Mouse (Mus musculus) stomach, postnatal 0 days (tissue): ENCODE measurements around the gene Cabp4. TPM values are rescaled to one million over a fixed set of nuclear protein-coding genes. Genes with fewer than 3 reads are reported as not detected.
"Not testable (repeated sequence)": the region's sequence is repeated elsewhere in the genome, so short reads cannot be mapped to it uniquely, and the experiment has no call there.

Experiments used
- ATAC-seq: fragments of 200-750 bp; cut with Nextera tagmentation; 2 replicates; pipeline ENCODE4 v1.8.0; 2017; ENCODE audit not compliant: low FRiP score, low TSS enrichment
- DNase-seq: peaks from one replicate; pipeline ENCODE4 v3.0.0-alpha.2; 2016; ENCODE audit warnings: low spot score
- H3K27ac ChIP-seq: fragments of 300-500 bp; sonication (generic); replicated peaks from 2 replicates; pipeline ENCODE4 v1.5.1; 2014; ENCODE audit warnings: mild to moderate bottlenecking, control low read depth
- H3K27me3 ChIP-seq: fragments of 300-500 bp; sonication (generic); 2 replicates; pipeline ENCODE4 v1.6.1; 2014; ENCODE audit warnings: low read length; ENCODE audit not compliant: control insufficient read depth, insufficient read depth
- H3K36me3 ChIP-seq: fragments of 300-500 bp; sonication (generic); 2 replicates; pipeline ENCODE4 v1.6.1; 2014; ENCODE audit warnings: low read length, mixed read lengths; ENCODE audit not compliant: control insufficient read depth, insufficient read depth
- H3K4me1 ChIP-seq: fragments of 300-500 bp; sonication (generic); replicated peaks from 2 replicates; pipeline ENCODE4 v1.6.1; 2014; ENCODE audit warnings: antibody characterized with exemption; ENCODE audit not compliant: control insufficient read depth, insufficient read depth
- H3K4me2 ChIP-seq: fragments of 300-500 bp; sonication (generic); replicated peaks from 2 replicates; pipeline ENCODE4 v1.6.1; 2014; ENCODE audit warnings: low read depth, mild to moderate bottlenecking, control low read depth, moderate library complexity
- H3K4me3 ChIP-seq: fragments of 300-500 bp; sonication (generic); 2 replicates; pipeline ENCODE4 v1.5.1; 2014; ENCODE audit warnings: low read depth, low read length, control low read depth
- H3K9ac ChIP-seq: fragments of 300-500 bp; sonication (generic); 2 replicates; pipeline ENCODE4 v1.6.1; 2014; ENCODE audit warnings: mild to moderate bottlenecking, low read length, control low read depth, mixed read lengths
- H3K9me3 ChIP-seq: fragments of 300-500 bp; sonication (generic); 2 replicates; pipeline ENCODE4 v1.6.1; 2016; ENCODE audit warnings: low read length; ENCODE audit not compliant: control insufficient read depth
- CTCF ChIP-seq: IDR thresholded peaks from 2 replicates; pipeline ENCODE4 v1.5.1; 2016; ENCODE audit warnings: antibody characterized with exemption, low read depth, mild to moderate bottlenecking, moderate library complexity
- EP300 ChIP-seq: optimal IDR thresholded peaks from 2 replicates; pipeline ENCODE3; 2016; ENCODE audit warnings: antibody characterized with exemption
- WGBS: fragments of 180-500 bp; shearing (Covaris S2); extraction: QIAGEN DNeasy Blood & Tissue Kit; methylation state at CpG from one replicate; pipeline ENCODE4 v1.1.7; 2014; 5-methylcytosine and 5-hydroxymethylcytosine counted together
- polyA plus RNA-seq: library from polyadenylated mRNA; unstranded; fragments of >200 nt; fragmentation: Nextera tagmentation; extraction: Ambion mirVana; gene quantifications from 2 replicates; pipeline ENCODE4 v1.2.1, GENCODE M21; 2015

Cabp4 gene
- polyA plus RNA-seq, 1 experiment from 2014 or later, result not detected

DNA sequence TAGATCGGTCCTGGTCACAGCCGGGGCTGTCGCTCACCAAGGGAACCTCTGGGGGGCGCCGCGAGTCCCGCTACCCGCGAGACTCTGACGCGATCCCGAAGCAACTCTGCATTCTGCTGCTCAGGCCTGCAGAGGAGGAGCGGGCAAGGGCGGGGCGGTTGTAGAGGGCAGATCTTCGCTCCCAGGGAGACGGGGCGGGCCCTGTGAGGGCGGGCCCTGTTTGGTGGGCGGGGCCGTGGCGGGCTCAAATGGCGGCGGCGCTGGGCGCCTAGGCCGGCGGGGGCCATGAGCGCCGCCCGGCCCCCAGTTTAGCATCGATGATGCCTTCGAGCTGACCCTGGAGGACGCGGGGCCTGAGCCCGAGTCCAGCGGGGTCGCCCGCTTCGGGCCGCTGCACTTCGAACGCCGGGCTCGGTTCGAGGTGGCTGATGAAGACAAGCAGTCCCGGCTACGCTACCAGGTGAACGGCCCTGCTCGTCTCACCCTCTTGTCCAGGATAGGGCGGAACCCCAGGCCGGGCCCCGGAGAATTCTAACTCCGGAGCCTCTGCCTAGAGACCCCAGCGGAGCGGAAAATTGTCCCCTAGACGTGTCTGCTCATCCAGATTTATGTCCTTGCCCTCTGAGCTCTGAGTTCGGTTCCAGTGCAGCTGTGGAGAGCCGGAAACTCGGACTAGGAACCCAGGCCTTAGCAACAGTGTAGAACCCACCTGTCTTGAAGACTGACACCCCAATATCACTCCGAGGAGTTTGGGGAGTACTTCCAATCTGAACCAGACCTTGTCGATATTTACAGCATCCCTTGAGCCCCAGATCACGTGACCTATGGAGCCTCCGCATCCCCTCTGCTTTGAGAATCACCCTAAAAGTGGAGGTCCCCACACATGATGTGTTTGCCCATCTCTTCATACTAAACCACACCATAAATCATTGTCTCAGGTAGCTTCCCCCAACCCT, 17.8 kb downstream of the Cabp4 start, which contains the start of gene Aip:
TSS of gene Aip (minus strand) at position 118 of the 956 bp plus-strand sequence.
- H3K9me3 ChIP-seq, result no peaks in the 10 kb centered on the region
- H3K27ac ChIP-seq, result peak within 1 kb of the TSS; percentile 81
- H3K36me3 ChIP-seq, result peaks cover 11% of the 10 kb centered on the region
- H3K4me1 ChIP-seq, result 0 out of 2 replicates have a peak, but pooled peaks cover 3% of the 10 kb centered on the region
- H3K27me3 ChIP-seq, result no peaks in the 10 kb centered on the region
- DNase-seq (peak; percentile 99), ATAC-seq (peak; percentile 96)
- peak within 1 kb of the TSS; percentile 84 for H3K4me3 ChIP-seq
- peak; percentile 79 for TF ChIP-seq CTCF
- no peak for TF ChIP-seq EP300
- WGBS, result 1% methylated on average over 57 of the region's 64 CpGs
- H3K4me2 ChIP-seq, result peak within 1 kb of the TSS; percentile 77
- H3K9ac ChIP-seq, result peak within 1 kb of the TSS; percentile 89

DNA sequence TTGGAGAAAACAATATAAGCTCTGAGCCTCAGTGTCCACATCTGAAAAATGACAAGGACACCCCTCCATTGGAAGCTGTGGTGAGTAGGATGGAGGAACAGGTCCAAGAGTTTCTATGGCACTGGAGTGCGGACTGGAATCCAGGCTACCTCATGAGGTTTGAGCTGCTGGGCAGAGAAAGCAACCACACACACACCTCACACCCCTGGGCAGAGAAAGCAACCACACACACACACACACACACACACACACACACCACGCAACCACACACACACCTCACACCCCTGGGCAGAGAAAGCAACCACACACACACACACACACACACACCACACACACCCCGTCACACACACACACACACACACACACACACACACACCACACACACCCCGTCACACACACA, 18.6 kb downstream of the Cabp4 start:
- Histone ChIP-seq H3K4me1 (peaks cover 10% of the 10 kb centered on the region), H3K27ac (0 out of 2 replicates have a peak overlapping the region, but pooled peaks have one; percentile 18), H3K4me3 (peak overlapping the region; percentile 84), H3K4me2 (peak overlapping the region; percentile 48), H3K36me3 (peaks cover 11% of the 10 kb centered on the region)
- H3K27me3 ChIP-seq, DNase-seq, H3K9ac ChIP-seq, H3K9me3 ChIP-seq: not testable (repeated sequence)
- ATAC-seq, result peak; percentile 25
- WGBS, result 23% methylated on average over 2 of the region's 4 CpGs

DNA sequence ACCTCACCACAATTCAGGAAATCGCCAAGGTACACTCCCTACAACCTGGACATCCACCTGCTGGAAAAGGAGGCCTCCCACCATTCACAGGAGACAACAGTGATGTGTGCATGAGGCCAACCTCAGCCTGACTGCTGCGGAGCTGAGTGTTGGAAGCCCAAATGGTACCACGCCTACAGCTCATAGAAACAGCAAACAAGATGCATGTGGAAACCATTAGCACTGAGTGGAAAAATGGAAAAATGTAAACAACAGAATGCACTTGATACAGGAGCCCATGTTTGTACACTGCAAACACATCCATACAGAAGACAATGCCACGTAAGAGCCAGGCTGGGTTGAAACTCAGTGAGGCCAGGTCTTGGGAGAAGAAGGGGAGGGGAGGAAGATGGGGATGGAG, 19.4 kb downstream of the Cabp4 start:
- Histone ChIP-seq H3K36me3 (peaks cover 6% of the 10 kb centered on the region), H3K4me3 (no peak overlapping the region), H3K4me2 (no peak overlapping the region), H3K9ac (no peak overlapping the region), H3K27ac (no peak overlapping the region), H3K27me3 (no peaks in the 10 kb centered on the region), H3K9me3 (no peaks in the 10 kb centered on the region), H3K4me1 (peaks cover 10% of the 10 kb centered on the region)
- 66% methylated on average over 4 of the region's 4 CpGs for WGBS
- DNase-seq, result no peak
- TF ChIP-seq EP300 (no peak), CTCF (no peak)
- ATAC-seq, result no peak

DNA sequence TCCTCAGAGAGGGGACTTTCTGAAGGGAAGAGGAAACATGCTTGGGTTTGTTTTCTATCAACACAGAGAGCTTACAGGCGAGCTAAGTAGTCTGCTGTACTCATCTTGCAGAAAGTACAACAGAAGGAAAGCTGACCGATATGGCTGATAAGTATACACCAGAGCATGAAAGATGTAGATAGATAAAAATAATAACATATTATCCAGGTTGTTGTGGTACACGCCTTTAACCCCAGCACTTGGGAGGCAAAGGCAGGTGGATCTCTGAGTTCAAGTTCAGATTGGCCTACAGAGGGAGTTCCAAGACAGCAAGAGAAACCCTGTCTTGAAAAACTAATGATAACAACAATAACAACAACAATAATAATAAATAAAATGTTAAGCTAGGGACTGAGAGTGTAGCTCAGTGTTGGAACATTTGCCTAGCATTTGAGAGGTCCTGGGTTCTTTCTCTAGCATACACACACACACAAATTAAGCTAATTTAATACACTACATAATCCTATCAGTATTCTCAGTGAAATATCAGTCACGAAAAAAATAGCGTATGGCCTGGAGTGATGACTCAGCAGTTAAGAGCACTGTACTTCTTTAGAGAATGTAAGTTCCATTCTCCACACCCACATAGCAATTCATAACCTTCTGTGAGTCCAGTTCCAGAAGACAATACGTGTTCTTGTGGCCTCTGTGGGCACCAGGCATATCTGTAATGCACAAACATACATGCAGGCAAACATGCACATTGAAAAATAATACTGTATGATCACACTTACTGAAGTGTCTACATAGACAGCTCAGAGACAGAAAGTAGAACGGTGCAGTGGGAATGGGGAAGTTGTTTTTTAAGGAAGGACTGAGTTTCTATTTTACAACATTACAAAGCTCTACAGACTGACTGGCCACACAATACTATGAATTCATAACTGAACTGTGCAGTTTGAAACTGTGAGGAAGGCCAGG, 21.1 kb downstream of the Cabp4 start:
- no peak overlapping the region for H3K9ac ChIP-seq
- 70% methylated on average over 7 of the region's 7 CpGs for WGBS
- no peak for DNase-seq
- peak; percentile 25; the same call in 1 of the 2 replicates for TF ChIP-seq CTCF
- no peak for TF ChIP-seq EP300
- ATAC-seq, result no peak
- H3K9me3 ChIP-seq, result no peaks in the 10 kb centered on the region
- no peak overlapping the region for H3K4me2 ChIP-seq
- H3K4me1 ChIP-seq, result peaks cover 10% of the 10 kb centered on the region
- no peak overlapping the region for H3K4me3 ChIP-seq
- no peak overlapping the region for H3K27ac ChIP-seq
- 0 out of 2 replicates have a peak, but pooled peaks cover 4% of the 10 kb centered on the region for H3K36me3 ChIP-seq
- no peaks in the 10 kb centered on the region for H3K27me3 ChIP-seq

DNA sequence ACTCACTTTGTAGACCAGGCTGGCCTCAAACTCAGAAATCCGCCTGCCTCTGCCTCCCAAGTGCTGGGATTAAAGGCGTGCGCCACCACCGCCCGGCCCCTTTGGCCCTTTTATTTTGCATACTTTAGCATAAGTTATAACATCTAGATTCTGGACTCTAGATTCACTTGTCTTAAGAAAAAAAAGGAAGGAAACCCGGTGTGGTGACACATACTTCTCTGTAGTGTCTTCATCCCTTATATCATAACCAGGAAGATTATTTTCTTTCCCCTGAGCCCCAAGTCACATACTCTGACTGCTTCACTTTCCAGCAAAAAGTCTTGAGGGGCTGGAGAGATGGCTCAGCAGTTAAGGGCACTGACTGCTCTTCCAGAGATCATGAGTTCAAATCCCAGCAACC, 21.9 kb downstream of the Cabp4 start:
- not testable (repeated sequence) for H3K9me3 ChIP-seq, DNase-seq, H3K4me2 ChIP-seq, H3K9ac ChIP-seq, H3K27ac ChIP-seq, ATAC-seq, H3K36me3 ChIP-seq, H3K27me3 ChIP-seq, H3K4me3 ChIP-seq
- 60% methylated on average over 6 of the region's 6 CpGs for WGBS
- peaks cover 10% of the 10 kb centered on the region for H3K4me1 ChIP-seq
